Mouse (Mus musculus) heart, embryonic 13.5 days (tissue): ENCODE measurements around the gene Nrros. TPM values are rescaled to one million over a fixed set of nuclear protein-coding genes. Genes with fewer than 3 reads are reported as not detected.
A peak's percentile ranks its signal among the peaks of the same experiment; 100 is the strongest.

Experiments used
- ATAC-seq: fragments of 200-750 bp; cut with Nextera tagmentation; 2 replicates; pipeline ENCODE4 v1.8.0; 2017; ENCODE audit warnings: moderate TSS enrichment; ENCODE audit not compliant: insufficient number of reproducible peaks, low FRiP score, low TSS enrichment; ENCODE audit errors: extremely low read depth
- H3K27ac ChIP-seq: fragments of 300-500 bp; sonication (generic); replicated peaks from 2 replicates; pipeline ENCODE4 v1.5.1; 2015; ENCODE audit warnings: moderate library complexity, mild to moderate bottlenecking, inconsistent platforms
- H3K27me3 ChIP-seq: fragments of 300-500 bp; sonication (generic); replicated peaks from 2 replicates; pipeline ENCODE4 v1.6.1; 2015; ENCODE audit warnings: mild to moderate bottlenecking, inconsistent platforms
- H3K36me3 ChIP-seq: fragments of 300-500 bp; sonication (generic); 2 replicates; pipeline ENCODE4 v1.6.1; 2015; ENCODE audit warnings: mild to moderate bottlenecking, inconsistent platforms
- H3K4me1 ChIP-seq: fragments of 300-500 bp; sonication (generic); 2 replicates; pipeline ENCODE4 v1.6.1; 2015; ENCODE audit warnings: inconsistent platforms
- H3K4me2 ChIP-seq: fragments of 300-500 bp; sonication (generic); 2 replicates; pipeline ENCODE4 v1.6.1; 2015; ENCODE audit warnings: inconsistent platforms, mild to moderate bottlenecking, moderate library complexity
- H3K4me3 ChIP-seq: fragments of 300-500 bp; sonication (generic); 2 replicates; pipeline ENCODE4 v1.5.1; 2015; ENCODE audit warnings: moderate library complexity, mild to moderate bottlenecking, inconsistent platforms
- H3K9ac ChIP-seq: fragments of 300-500 bp; sonication (generic); 2 replicates; pipeline ENCODE4 v1.6.1; 2015; ENCODE audit warnings: inconsistent platforms, mild to moderate bottlenecking, moderate library complexity
- H3K9me3 ChIP-seq: fragments of 300-500 bp; sonication (generic); 2 replicates; pipeline ENCODE4 v1.6.1; 2016; ENCODE audit warnings: inconsistent platforms
- WGBS: fragments of 180-500 bp; shearing (Covaris S2); methylation state at CpG from one replicate; pipeline ENCODE4 v1.1.7; 2015; ENCODE audit warnings: mixed read lengths; 5-methylcytosine and 5-hydroxymethylcytosine counted together
- polyA plus RNA-seq: library from polyadenylated mRNA; unstranded; fragments of >200 nt; fragmentation: Nextera tagmentation; extraction: Ambion mirVana; gene quantifications from 2 replicates; pipeline ENCODE4 v1.2.1, GENCODE M21; 2015

Nrros gene
- polyA plus RNA-seq, result 5.9 and 8.3 TPM in 2 replicates

DNA sequence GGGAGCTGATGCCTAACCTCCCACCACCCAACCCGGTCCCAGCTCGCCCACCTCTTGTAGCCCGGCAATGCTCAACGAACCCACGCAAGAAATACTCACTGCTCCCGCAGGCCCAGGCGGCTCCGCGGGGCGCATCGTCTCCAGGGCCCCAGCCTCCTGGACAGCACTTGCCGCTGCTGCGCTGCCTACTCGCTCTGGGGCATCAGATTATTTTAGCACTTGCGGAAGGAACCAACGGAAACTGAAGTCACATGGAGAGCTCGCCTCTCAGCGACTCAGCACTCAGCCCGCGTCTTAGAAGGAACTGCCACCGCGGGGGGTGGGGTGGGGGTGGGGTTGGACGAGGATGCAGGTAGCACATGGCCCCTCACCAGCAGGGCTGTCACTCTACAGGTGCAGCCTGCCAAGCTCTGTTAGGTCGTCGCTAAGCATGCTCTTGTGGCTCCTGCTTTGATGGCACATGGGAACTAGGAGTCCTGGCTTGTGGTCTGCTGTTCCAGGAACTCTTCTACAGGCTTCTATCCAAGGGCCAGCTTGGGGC is at the start of gene Nrros:
Nrros (minus strand) TSS at position 314 of the 541 bp plus-strand sequence.
- Histone ChIP-seq H3K9ac (peak within 1 kb of the TSS; percentile 79), H3K27me3 (peaks cover 16% of the 10 kb centered on the region), H3K27ac (0 out of 2 replicates have a peak within 1 kb of the TSS, but pooled peaks have one; percentile 5), H3K4me3 (peak within 1 kb of the TSS; percentile 54), H3K36me3 (no peaks in the 10 kb centered on the region), H3K4me2 (peak within 1 kb of the TSS; percentile 81), H3K4me1 (peaks cover 17% of the 10 kb centered on the region), H3K9me3 (no peaks in the 10 kb centered on the region)
- ATAC-seq, result no peak
- 2% methylated on average over 25 of the region's 25 CpGs for WGBS

DNA sequence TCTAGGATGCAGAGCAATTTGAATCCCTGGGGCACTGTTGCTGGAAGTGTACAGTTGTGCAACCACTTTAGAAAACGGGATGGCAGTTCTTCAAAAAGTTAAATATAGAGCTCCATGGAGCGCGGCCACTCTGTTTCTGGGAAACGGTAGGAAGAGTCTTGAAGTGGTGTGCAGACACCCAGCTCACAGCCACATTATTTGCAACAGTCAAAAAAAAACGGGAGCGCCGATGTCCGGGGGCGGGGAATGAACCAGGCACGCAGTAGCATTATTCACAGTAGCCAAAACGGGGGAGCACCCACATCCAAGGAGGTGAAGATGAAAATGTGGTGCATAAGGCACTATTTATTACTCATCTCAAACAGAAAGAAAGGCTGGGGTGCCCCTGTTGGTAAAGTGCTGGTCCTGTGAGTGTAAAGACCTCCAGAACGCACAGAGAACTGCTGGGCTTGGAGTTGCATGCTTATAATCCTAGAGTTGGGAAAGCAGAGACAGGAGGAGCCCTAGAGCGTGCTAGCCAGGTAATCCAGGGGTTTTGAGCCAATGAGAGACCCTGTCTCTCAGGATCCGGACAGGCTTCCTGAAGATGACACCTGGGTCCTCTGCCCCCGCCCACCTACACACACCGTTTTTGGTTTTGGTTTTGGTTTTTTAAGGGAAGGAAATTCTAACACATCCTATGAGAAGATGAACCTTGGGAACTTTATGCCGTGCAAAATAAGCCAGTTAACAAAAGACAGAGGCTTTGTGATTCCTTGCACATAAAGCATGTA is 49.6 kb upstream of the Nrros start:
- Histone ChIP-seq H3K4me2 (peak overlapping the region; percentile 43), H3K27me3 (no peaks in the 10 kb centered on the region), H3K9ac (0 out of 2 replicates have a peak overlapping the region, but pooled peaks have one; percentile 37), H3K27ac (peak overlapping the region; percentile 36; the same call in 1 of the 2 replicates), H3K4me3 (peak overlapping the region; percentile 27), H3K9me3 (no peaks in the 10 kb centered on the region), H3K4me1 (peaks cover 7% of the 10 kb centered on the region; the same call in 1 of the 2 replicates), H3K36me3 (no peaks in the 10 kb centered on the region)
- 64% methylated on average over 17 of the region's 17 CpGs for WGBS
- ATAC-seq, result no peak

DNA sequence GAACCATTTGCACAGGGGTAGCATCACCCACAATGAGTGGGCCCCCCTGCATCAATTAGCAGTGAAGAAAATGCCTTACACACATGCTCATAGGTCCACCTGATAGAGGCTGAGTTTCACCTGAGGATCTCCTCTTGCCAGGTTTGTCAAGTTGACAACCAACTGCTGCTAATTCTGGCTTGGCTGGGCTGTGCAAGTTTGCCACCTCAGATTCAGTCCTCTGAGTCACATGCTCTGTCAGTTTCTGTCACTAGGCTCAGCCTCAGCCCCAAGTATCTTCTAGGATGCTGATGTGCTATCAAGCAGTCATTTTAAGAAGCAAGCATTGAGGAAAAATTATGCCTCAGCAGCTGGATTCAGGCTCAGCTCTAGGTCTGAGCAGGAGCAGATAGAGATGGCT is 48.8 kb upstream of the Nrros start:
- no peak for ATAC-seq
- Histone ChIP-seq H3K4me3 (no peak overlapping the region), H3K36me3 (no peaks in the 10 kb centered on the region), H3K4me1 (peaks cover 7% of the 10 kb centered on the region; the same call in 1 of the 2 replicates), H3K4me2 (no peak overlapping the region), H3K9me3 (peaks cover 8% of the 10 kb centered on the region; the same call in 1 of the 2 replicates), H3K27me3 (no peaks in the 10 kb centered on the region), H3K9ac (no peak overlapping the region), H3K27ac (0 out of 2 replicates have a peak overlapping the region, but pooled peaks have one; percentile 36)

DNA sequence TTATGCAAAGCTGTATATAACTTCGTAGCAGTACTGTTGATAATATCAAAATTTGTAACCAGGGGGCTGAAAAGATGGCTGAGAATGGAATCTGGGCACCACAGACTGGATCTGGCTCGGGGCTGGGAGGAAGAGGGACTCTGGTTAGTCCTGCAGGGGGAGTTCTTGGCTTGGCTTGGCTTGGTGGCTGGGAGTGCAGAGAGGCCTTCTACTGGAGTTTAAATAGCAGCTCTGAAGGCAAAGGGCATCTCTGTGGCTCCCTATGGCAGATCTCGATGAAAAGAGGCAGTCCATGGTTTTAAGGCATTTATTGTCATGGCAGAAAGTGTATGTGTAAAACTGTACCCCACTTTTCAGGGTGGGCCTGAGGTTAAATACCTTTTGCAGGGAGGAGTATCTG is 39.5 kb upstream of the Nrros start:
- no peaks in the 10 kb centered on the region for H3K4me1 ChIP-seq
- H3K9ac ChIP-seq, result no peak overlapping the region
- no peak for ATAC-seq
- no peak overlapping the region for H3K27ac ChIP-seq
- H3K36me3 ChIP-seq, result no peaks in the 10 kb centered on the region
- H3K4me3 ChIP-seq, result no peak overlapping the region
- H3K4me2 ChIP-seq, result no peak overlapping the region
- H3K9me3 ChIP-seq, result peaks cover 14% of the 10 kb centered on the region; the same call in 1 of the 2 replicates
- WGBS, result 45% methylated on average over 3 of the region's 3 CpGs
- H3K27me3 ChIP-seq, result no peaks in the 10 kb centered on the region

DNA sequence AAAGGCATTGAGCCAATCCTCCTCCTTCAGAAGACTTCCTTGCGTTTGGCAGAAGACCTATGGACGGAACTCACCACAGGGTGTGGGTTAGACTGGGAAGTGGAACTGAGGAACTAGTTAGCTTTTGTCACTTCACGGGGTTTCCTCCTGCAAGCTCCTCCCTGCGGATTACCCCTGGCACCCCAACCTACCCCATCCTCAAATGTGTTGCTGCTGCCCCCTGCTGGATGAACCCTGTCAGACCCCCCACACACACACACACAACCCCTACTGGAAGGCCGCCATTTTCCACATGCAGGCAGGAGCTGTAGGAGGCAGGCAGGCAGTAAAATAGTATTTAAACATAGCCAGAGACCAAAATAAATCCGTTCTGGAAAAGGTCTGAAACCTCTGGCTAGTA is 37.3 kb upstream of the Nrros start:
- ATAC-seq, result no peak
- no peaks in the 10 kb centered on the region for H3K27me3 ChIP-seq
- 0 out of 2 replicates have a peak, but pooled peaks cover 5% of the 10 kb centered on the region for H3K9me3 ChIP-seq

DNA sequence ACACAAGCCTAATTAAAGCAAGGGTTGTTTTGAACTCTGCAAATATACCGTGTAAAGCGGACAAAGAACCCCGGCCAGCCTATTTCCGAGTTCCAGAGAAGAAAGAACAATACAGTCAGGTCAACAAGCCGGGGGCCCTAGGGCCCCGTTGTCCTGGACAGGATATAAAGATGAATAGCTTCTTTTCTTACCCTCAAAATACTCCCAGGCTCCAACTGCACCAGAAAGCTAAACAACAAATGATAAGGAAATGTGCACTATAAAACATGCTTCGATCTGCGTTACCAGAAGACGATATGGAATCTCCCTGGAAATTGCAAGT is 35.6 kb upstream of the Nrros start:
- H3K9me3 ChIP-seq, result 0 out of 2 replicates have a peak, but pooled peaks cover 5% of the 10 kb centered on the region
- no peaks in the 10 kb centered on the region for H3K4me1 ChIP-seq
- WGBS, result 67% methylated on average over 9 of the region's 9 CpGs
- no peaks in the 10 kb centered on the region for H3K27me3 ChIP-seq
- no peak for ATAC-seq
- H3K4me2 ChIP-seq, result peak overlapping the region; percentile 37
- H3K4me3 ChIP-seq, result peak overlapping the region; percentile 23; the same call in 1 of the 2 replicates
- H3K9ac ChIP-seq, result no peak overlapping the region
- H3K27ac ChIP-seq, result peak overlapping the region; percentile 70; the same call in 1 of the 2 replicates
- no peaks in the 10 kb centered on the region for H3K36me3 ChIP-seq

More for the DNA sequence above, 37.3 kb upstream of the Nrros start:
- no peaks in the 10 kb centered on the region for H3K36me3 ChIP-seq
- WGBS, result 71% methylated on average over 6 of the region's 6 CpGs
- no peak overlapping the region for H3K4me3 ChIP-seq
- no peak overlapping the region for H3K27ac ChIP-seq
- H3K4me1 ChIP-seq, result no peaks in the 10 kb centered on the region
- no peak overlapping the region for H3K9ac ChIP-seq
- no peak overlapping the region for H3K4me2 ChIP-seq

DNA sequence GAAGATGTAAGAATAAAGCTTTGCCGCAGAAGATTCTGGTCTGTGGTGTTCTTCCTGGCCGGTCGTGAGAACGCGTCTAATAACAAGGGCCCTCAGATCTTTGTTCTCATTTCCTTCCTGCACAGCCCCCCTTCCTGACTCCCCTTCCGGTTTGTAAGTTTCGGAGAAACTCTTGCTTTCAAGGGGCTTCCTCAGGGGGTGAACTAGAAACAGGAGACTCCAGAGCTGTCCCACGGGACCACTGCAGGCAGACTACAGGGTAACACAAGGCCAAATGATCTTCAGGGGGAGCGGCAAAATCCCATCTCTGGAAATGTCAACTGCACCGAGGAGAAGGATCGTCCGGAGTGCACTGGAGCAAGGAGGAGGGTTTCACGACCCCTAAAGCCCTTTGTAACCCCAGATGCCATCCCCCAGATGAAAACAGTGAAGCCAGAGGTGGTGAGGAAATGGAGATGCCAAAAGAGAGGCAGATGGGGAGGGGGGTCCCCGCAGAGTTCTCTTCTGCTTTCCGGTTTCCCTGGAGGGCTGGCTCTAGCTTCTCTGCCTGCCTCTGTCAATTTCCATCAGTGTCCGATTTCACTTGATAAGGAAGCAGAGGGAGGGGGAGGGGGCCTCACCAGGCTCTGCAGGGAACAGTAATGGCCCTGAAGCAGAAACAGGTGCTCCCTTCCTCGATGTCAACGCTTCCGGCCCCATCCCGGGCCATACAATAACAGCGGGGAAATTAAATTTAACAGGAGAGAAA is 35.0 kb upstream of the Nrros start:
- H3K27me3 ChIP-seq, result no peaks in the 10 kb centered on the region
- 72% methylated on average over 21 of the region's 21 CpGs for WGBS
- peak overlapping the region; percentile 70 for H3K27ac ChIP-seq
- ATAC-seq, result no peak
- H3K36me3 ChIP-seq, result no peaks in the 10 kb centered on the region
- peak overlapping the region; percentile 19; the same call in 1 of the 2 replicates for H3K9ac ChIP-seq
- no peaks in the 10 kb centered on the region for H3K4me1 ChIP-seq
- H3K4me3 ChIP-seq, result peak overlapping the region; percentile 23
- H3K4me2 ChIP-seq, result peak overlapping the region; percentile 37
- 0 out of 2 replicates have a peak, but pooled peaks cover 5% of the 10 kb centered on the region for H3K9me3 ChIP-seq

DNA sequence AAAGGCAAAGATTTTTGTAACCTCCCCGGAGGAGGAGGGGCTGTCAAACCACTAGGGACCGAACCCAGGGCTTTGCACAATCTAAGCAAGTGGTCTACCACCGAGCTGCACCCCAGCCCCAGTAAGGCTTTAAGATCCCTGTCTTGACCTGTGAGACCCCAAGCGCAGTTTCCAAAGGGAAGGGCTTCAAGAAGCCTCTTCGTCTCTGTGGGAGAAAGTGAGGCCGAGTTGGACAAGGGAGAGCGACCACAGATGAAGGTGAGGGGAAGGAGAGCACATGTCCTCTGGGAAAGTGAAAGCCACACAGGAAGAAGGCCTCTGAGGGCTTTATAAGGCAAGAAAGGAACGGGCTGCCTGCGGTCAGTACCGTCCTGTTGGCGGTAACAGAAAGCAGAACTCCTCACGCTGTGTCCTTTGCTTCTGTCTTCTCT is 24.6 kb upstream of the Nrros start:
- 40% methylated on average over 12 of the region's 12 CpGs for whole genome bisulfite sequencing

DNA sequence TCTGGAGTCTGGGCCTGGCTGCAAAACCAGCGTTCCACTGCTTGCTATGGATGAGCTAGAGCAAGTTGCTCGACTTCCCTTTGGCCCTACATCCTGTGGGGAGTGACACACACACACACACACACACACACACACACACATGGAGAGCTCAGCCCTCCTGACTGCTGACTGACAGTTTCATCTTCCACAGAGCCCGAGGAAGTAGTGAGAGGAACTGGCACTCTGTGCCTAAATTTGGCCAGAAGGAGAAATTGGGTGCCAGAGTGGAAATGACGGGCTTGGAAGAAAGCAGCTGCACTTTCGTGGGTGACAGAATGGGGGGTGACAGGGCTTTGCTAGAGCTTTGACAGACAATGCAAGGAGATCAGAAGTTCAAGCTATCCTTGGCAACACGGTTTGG is 23.7 kb upstream of the Nrros start:
- 42% methylated on average over 6 of the region's 6 CpGs for WGBS
- H3K9ac ChIP-seq, result no peak overlapping the region
- H3K27me3 ChIP-seq, result no peaks in the 10 kb centered on the region
- no peaks in the 10 kb centered on the region for H3K9me3 ChIP-seq
- H3K36me3 ChIP-seq, result no peaks in the 10 kb centered on the region
- H3K4me2 ChIP-seq, result no peak overlapping the region
- ATAC-seq, result no peak
- no peak overlapping the region for H3K4me3 ChIP-seq
- peaks cover 3% of the 10 kb centered on the region for H3K4me1 ChIP-seq
- H3K27ac ChIP-seq, result no peak overlapping the region

More for the DNA sequence above, 24.6 kb upstream of the Nrros start:
- no peaks in the 10 kb centered on the region for H3K27me3 ChIP-seq
- H3K4me1 ChIP-seq, result peaks cover 3% of the 10 kb centered on the region
- no peak overlapping the region for H3K27ac ChIP-seq
- no peak for ATAC-seq
- 0 out of 2 replicates have a peak overlapping the region, but pooled peaks have one; percentile 22 for H3K4me2 ChIP-seq
- H3K9me3 ChIP-seq, result no peaks in the 10 kb centered on the region
- no peak overlapping the region for H3K9ac ChIP-seq
- H3K4me3 ChIP-seq, result no peak overlapping the region
- H3K36me3 ChIP-seq, result no peaks in the 10 kb centered on the region

DNA sequence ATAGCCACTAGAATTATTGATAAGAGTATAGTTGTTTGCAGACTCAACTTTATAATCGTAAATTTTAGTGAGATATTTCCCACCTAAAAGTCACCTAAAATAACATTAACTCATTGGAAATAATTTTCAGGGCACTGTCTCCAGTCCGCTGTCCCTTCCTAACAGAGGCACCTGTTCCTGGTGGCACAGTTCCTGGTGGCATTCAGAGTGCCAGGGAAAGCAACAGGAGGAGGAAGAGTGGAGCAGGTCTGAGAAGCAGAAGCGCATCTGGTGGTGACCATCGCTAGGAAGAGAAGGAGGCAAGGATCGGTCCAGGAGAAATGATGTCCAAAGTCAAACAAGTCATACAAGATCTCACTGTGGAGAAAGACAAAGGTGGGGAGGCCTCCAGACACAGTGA is 20.7 kb upstream of the Nrros start:
- no peak overlapping the region for H3K9ac ChIP-seq
- WGBS, result 85% methylated on average over 5 of the region's 5 CpGs
- no peak overlapping the region for H3K4me2 ChIP-seq
- no peak overlapping the region for H3K4me3 ChIP-seq
- ATAC-seq, result no peak
- no peak overlapping the region for H3K27ac ChIP-seq
- no peaks in the 10 kb centered on the region for H3K9me3 ChIP-seq
- H3K4me1 ChIP-seq, result peaks cover 3% of the 10 kb centered on the region
- H3K36me3 ChIP-seq, result no peaks in the 10 kb centered on the region
- H3K27me3 ChIP-seq, result no peaks in the 10 kb centered on the region

DNA sequence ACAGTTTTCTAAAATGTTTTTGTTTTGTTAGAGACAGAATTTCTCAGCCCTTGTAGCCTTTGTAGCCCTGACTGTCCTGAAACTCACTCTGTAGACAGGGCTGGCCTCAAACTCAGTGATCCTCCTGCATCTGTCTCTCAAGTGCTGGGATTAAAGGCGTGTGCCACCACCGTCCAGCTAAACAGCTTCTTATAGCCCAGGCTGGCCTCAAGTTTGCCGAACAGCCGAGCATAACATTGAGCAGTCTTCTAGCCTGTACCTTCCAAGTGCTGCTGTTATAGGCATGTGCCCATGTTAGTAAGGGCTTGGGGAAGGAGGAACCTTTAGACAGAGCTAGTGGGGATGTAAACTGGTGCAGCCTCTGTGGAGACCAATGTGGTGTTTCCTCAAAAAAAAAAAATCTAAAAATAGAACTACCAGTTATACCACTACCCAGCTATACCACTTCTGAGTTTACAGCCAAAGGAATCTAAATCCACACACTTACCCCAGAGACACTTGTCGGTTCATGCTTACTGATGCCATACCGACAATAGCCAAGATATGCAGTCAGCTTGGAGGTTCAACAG is 14.0 kb upstream of the Nrros start, which contains the start of gene Bex6:
Bex6 (plus strand) TSS at position 491 of the 569 bp plus-strand sequence.
- no peak for ATAC-seq
- Histone ChIP-seq H3K27me3 (no peaks in the 10 kb centered on the region), H3K9me3 (no peaks in the 10 kb centered on the region), H3K4me2 (no peak within 1 kb of the TSS), H3K4me3 (no peak within 1 kb of the TSS), H3K36me3 (no peaks in the 10 kb centered on the region), H3K4me1 (peaks cover 9% of the 10 kb centered on the region; the same call in 1 of the 2 replicates), H3K9ac (no peak within 1 kb of the TSS), H3K27ac (no peak within 1 kb of the TSS)
- 74% methylated on average over 6 of the region's 6 CpGs for WGBS
